Mouse (Mus musculus) MEL (cell line): ENCODE measurements around the gene Syt1.

Experiments
- CHD2 ChIP-seq: IDR thresholded peaks from 2 replicates; pipeline ENCODE4 v1.6.1; 2011; ENCODE audit warnings: low read length, improper control_type of control experiment
- CTCF ChIP-seq, 3 experiments: IDR thresholded peaks in 2 of 3; conservative IDR thresholded peaks in 1 of 3; 2 replicates each; pipeline ENCODE4 v1.5.1; 2011 to 2012; ENCODE audit warnings: low read length in 3 of 3, low read depth in 2 of 3, mild to moderate bottlenecking in 2 of 3, improper control_type of control experiment in 1 of 3, inconsistent platforms in 1 of 3, mixed read lengths in 1 of 3, moderate library complexity in 1 of 3; ENCODE audit not compliant: control insufficient read depth in 1 of 3, insufficient read depth in 1 of 3, poor library complexity in 1 of 3, severe bottlenecking in 1 of 3
- E2F4 ChIP-seq: IDR thresholded peaks from 2 replicates; pipeline ENCODE4 v1.6.1; 2011; ENCODE audit warnings: low read depth, low read length, improper control_type of control experiment, borderline replicate concordance
- ELF1 ChIP-seq: IDR thresholded peaks from 2 replicates; pipeline ENCODE4 v1.6.1; 2014; ENCODE audit warnings: low read depth, mild to moderate bottlenecking, inconsistent platforms, low read length, improper control_type of control experiment, moderate library complexity
- EP300 ChIP-seq, 2 experiments: IDR thresholded peaks; 2 replicates each; pipeline ENCODE4 v1.6.1; 2011; ENCODE audit warnings: improper control_type of control experiment in 2 of 2, low read length in 2 of 2, low read depth in 1 of 2, mild to moderate bottlenecking in 1 of 2
- MAFK ChIP-seq: IDR thresholded peaks from 2 replicates; pipeline ENCODE4 v1.6.1; 2011; ENCODE audit warnings: low read depth, mild to moderate bottlenecking, low read length, improper control_type of control experiment, borderline replicate concordance
- MAX ChIP-seq: IDR thresholded peaks from 2 replicates; pipeline ENCODE4 v1.6.1; 2011; ENCODE audit warnings: low read length, improper control_type of control experiment
- MYB ChIP-seq: IDR thresholded peaks from 2 replicates; pipeline ENCODE4 v1.6.1; 2011; ENCODE audit warnings: mild to moderate bottlenecking, low read depth, low read length, improper control_type of control experiment
- POLR2AphosphoS2 ChIP-seq: IDR thresholded peaks from 2 replicates; pipeline ENCODE4 v1.6.1; 2011; ENCODE audit warnings: low read length, improper control_type of control experiment
- TCF12 ChIP-seq: IDR thresholded peaks from 2 replicates; pipeline ENCODE4 v1.6.1; 2014; ENCODE audit warnings: low read depth, mild to moderate bottlenecking, inconsistent platforms, low read length, improper control_type of control experiment, moderate library complexity

GRCm38 (mm10) chr10:108987250-108987649 lies 23.5 kb downstream of the Syt1 start:
- TF ChIP-seq POLR2AphosphoS2 (no peak), EP300 (IDR thresholded peaks at IDR 0.05; ENCODE audit: low read depth in 1 of 2, low read length in 2 of 2) (no peak), ELF1 (no peak), E2F4 (no peak), CTCF (IDR thresholded peaks at IDR 0.05 in 2 of 3, conservative IDR thresholded peaks at IDR 0.05 in 1 of 3; ENCODE audit: control insufficient read depth in 1 of 3, insufficient read depth in 1 of 3, low read depth in 2 of 3, low read length in 3 of 3, poor library complexity in 1 of 3, severe bottlenecking in 1 of 3) (no peak), MYB (no peak), MAX (no peak), MAFK (no peak), CHD2 (no peak), TCF12 (no peak)
